Mouse (Mus musculus): ENCODE results near the gene Tpgs1.
A peak's percentile ranks its signal among the peaks of the same experiment; 100 is the strongest.

Tpgs1 gene

DNA sequence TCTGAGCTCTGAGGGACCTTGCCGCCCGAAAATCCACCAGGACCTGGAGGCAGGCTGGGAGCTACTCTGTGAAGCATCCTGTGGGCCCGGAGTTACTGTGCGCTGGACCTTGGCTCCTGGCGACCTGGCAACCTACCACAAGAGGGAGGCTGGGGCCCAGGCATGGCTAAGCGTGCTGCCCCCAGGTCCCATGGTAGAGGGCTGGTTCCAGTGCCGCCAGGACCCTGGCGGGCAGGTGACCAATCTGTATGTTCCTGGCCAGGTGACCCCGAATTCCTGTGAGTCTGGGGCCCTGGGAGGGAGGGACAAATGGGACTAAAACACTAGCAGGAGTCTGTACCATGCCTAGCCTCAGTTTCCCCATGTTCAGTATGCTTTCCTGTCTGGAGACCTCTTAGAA, 2.7 kb upstream of the Tpgs1 start:
- no peak for DNase-seq (ENCODE audit: extremely low spot score, low read depth, low spot score)

DNA sequence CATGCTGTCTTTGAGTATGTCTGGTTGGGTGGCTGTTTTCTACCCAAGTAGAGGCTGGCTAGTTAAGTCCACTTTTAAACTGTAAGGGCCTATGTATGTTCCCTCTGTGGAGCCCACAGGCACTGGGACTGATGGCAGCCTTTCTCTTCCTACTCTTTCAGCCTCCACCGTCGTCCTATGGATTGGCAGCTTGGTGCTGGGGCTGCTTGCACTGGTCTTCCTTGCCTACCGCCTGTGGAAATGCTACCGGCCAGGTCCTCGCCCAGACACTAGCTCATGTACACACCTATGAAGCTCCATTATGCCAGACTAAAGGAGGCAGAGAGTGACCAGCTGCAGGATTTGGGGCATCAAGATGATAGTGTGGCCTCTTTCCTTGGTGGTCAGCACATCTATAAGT, 1.1 kb upstream of the Tpgs1 start:
- no peak for DNase-seq (ENCODE audit: extremely low spot score, low read depth, low spot score)

DNA sequence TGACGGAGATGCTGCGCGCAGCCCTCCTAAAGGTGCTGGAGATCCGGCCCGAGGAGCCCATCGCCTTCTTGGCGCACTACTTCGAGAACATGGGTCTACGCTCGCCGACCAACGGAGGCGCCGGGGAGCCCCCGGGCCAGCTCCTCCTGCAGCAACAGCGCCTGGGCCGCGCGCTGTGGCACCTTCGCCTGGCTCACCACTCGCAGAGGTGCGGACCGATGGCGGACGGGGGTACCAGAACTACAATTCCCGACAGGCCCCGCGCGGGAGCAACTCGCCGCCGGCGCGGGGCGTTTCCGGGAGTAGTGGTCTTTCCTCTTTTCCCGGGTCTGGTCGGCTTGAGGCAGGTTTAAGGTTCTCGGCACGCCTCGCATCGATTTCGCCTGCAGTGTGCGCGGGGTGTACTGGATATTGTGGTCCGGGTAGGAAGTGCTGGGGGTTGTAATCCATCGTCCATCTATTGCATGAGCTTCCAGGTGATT, 448 bp downstream of the Tpgs1 start:
- peak; percentile 46 for DNase-seq (ENCODE audit: extremely low spot score, low read depth, low spot score)

DNA sequence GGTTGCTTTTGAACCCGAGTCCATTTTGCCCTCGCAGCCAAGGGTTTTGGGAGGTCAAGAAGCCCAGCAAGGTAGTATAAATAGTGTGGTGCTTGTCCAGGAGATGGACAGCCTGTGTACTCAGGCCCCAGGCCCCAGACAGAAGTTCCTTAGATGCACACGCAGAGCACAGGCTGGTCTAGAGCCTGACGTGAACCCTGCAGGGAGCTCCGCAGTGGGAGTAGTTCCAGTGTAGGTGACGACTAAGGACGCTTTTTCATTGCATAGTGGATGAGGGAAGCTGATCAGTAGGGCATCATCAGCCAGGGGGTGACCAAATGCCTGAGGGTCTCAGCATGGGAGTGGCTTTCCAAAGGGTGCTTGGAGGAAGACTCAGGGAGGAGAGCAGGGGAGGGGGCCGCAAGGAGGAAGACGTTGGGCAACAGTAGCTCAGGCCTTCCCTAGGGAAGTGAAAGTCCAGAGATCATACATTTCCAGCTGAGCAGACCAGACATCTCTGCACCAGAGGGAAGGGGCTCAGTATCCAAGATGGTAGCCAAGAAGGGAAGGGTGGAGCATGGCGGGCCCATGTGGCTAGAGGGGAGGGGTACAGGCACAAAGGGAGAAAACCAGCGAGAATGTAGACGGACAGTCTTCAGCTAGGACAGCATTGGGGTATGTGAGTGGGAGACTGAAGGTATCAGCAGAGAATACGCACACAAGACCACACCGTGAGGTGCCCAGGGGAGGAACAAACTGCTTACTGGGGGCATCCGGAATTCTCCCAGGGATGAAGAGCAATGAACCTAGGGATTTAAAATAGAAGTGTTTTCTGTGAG, 1.1 kb downstream of the Tpgs1 start:
- no peak for DNase-seq (ENCODE audit: extremely low spot score, low read depth, low spot score)

DNA sequence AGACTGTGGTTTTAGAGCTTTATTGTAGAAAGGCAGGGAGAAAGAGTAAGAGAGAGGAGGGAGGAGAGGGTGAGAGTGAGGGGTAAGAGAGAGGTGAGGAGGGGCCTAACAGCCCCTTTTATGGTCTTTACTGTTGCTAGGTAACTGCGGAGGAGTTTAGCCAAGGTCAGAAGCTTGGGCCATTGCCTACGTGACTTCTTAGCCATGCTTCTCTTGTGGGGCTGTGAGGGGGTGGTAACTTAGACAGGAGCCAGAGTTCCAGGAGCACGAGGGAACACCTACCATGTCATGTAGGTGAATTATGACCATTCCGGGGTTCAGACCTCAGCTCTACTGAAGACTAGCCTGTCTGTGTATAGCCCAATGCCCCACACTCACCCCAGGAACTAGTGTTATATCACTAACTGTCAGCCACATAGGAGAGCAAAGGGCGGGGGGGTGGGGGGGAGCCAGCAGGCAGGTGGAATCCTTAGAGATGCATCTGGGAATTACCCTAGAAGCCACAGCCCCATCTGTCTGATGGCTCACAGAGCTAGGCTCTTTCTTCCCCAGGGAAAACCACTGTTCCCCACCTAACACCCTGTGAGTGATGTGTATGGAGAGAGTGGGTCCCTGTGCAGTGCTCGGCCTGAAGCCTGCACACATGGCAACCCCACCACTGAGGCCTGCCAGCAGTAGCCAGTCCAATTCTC, 2.4 kb downstream of the Tpgs1 start:
- DNase-seq (ENCODE audit: extremely low spot score, low read depth, low spot score), result no peak

DNA sequence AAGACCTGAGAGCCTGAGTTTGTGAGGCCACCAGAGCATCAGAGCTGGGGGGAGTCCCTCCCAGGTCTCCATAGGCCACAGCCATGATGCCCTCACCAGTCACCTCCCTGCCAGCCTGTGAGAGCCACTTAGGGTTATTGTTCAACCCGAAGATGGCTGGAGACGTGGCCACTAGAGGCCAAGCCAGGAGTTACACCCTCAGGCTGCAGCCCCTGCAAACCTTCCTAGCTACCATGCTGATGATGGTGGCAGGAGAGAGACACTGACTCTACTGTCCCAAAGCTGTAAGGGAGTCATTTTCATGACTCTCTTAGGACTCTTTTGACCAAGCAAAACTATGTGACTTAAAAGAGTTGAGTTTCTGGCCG, 2.9 kb downstream of the Tpgs1 start:
- DNase-seq (ENCODE audit: extremely low spot score, low read depth, low spot score), result no peak

DNA sequence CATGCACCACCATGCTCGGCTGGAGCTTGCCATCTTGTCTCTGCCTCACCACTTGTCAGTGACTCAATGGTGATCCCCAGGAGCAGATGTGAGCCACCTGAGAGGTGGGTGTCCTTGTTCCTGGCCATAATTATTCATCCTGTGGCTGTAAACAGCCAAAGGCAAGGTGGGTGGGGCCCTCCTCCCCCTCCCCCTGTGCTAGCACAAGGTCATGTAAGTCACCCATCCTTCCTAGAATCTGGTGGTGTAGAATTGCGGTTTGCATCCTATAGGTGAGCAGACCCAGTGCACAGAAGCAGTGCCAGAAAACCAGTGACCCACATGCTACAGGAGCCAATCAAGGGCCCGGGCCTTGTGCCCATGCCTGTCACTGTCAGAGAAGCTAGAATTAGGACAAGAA, 3.9 kb downstream of the Tpgs1 start:
- DNase-seq (ENCODE audit: extremely low spot score, low read depth, low spot score), result no peak

DNA sequence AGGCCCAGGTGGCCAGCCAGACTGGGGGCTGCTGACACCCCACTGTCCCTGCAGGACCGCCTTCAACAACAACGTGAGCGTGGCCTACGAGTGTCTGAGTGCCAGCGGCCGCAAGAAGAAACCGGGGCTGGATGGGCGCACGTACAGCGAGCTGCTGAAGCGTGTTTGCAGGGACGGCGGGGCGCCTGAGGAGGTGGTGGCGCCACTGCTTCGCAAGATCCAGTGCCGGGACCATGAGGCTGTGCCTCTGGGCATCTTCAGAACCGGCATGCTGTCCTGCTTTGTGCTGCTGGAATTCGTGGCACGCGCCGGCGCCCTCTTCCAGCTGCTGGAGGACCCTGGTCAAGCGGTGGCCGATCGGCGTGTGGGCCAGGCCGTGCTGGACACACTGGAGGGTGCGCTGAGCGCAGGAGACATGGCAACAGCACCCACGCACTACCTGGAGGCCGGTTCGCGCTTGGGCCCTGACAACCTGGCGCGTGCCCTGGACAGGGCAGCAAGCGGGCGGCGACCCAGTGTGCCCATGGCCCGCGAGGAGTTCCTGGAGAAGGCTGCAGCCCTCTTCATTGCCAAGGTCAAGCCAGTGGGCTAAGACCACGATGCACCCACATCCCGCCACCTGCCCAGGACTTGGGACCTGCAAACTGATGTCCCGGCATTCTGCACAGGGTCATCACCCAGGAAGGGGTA, 6.3 kb downstream of the Tpgs1 start:
- no peak for DNase-seq (ENCODE audit: extremely low spot score, low read depth, low spot score)

DNA sequence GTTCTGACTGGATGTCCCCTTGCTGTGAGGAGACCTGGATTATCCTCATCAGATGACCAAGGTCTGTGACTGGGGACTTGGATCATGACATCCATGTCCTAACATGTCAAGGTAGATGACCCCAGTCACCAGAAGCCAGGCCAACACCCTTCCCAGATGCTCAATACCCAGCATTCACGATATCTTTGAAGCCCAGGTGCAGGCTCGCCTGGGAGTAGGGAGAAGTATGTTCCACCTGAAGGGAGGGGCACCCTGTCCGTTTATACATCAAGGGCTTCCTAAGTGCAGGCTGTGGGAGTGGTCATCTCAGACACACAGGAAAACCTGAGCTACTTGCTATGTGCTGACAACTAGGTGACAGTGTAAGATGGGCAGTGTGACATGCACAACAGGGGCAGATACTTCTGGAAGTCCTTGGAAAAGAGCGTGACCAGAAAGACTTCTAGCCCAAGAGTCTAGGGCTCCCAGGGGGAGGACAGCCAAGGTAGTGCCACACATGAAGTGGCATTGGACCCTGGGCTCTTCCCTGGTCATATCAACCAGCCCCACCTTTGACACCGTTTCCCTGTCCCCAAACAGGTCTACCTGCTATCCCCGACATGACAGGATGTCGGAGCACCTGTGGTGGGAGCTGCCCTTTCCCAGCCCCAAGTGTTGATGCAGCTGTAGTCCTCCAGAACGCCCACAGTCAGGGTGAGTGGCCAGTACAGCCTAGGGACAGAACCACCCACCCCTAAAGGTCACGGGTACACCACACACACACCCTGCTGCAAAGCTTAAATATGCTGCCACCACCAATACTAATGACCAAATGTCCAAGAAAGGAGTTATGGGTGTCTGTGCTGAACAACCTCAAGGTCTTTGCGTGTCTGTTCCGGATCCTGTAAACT, 11.7 kb downstream of the Tpgs1 start:
- no peak for DNase-seq (ENCODE audit: extremely low spot score, low read depth, low spot score)

DNA sequence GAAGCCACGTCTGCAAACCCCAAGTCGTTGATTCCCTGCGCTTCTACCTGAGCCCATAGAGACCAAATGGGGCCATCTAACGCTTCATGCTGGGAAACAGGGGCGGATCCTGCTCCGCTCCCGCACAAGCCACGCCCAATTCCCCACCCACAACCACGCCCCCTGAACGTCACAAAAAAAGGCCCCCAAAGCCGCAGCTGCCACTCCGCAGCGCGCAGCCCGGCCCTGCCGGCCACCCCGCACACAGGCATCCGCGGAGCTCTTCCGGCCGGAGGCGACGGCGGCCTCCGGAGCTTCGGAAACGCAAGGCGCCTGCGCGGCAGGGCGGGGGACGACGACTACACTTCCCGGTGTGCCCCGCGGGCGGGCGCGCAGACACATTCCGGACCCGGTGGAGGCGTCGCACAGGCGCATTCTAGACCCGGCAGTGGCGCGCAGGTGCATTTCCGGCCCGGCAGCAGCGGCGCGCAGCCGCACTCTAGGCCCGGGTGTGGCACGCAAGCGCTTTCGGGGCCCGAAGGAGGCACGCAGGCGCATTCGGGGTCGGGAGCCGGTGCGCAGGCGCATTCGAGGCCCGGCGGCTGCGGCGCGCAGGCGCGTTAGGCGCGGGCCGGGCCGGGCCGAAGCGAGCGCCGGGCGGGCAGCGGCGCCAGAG, 12.5 kb downstream of the Tpgs1 start, which contains the start of gene Cdc34:
Cdc34 (plus strand) TSS at position 605 of the 655 bp plus-strand sequence.
- no peak for DNase-seq (ENCODE audit: extremely low spot score, low read depth, low spot score)

DNA sequence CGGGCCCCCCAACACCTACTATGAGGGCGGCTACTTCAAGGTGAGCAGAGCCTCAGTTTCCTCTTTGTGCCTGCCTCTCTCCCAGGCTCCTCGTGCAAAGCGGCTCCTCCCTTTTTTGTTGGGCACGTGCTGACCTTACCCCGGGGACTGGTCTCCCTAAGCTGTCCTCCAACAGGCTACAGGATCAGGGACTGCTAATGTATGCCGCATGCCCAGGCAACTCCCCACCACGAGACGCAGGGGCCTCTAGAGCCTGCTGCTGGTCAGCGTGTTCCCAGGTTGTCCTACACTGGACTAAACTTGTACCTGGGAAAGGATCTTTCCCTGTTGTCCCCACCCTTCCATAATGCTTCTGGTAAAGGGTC, 13.4 kb downstream of the Tpgs1 start:
- no peak for DNase-seq (ENCODE audit: extremely low spot score, low read depth, low spot score)

DNA sequence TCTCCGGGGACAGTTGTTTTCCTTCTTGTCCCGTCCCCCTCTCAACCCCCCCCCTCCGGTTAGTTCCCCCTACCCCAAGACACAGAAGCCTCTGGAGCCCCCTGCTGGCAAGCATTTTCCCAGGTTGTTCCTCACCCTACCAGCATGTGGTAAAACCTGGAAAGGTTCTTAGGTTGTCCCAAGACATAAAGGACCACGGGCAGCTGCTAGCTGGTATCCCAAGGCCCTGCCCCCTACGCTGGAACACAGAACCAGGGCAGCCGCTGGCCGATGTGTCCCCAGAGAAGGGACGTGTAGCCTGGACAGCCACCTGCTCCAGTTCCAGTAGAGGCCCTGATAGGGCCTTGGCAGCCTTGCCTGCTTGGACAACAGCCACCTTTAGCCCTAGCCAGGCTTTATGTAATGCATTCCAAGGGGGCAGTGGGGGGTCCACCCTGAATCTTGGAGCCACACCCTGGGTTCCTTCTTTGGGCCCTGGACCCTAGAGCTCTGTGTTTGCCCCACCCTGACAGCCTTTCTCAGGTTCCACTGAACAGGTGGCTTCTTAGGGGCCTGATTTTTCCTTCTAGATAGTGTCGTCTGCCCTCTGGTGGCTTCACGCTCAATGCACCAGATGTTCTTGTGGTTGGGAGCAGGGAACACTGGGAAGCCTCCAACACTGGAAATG, 13.9 kb downstream of the Tpgs1 start:
- DNase-seq (ENCODE audit: extremely low spot score, low read depth, low spot score), result no peak

DNA sequence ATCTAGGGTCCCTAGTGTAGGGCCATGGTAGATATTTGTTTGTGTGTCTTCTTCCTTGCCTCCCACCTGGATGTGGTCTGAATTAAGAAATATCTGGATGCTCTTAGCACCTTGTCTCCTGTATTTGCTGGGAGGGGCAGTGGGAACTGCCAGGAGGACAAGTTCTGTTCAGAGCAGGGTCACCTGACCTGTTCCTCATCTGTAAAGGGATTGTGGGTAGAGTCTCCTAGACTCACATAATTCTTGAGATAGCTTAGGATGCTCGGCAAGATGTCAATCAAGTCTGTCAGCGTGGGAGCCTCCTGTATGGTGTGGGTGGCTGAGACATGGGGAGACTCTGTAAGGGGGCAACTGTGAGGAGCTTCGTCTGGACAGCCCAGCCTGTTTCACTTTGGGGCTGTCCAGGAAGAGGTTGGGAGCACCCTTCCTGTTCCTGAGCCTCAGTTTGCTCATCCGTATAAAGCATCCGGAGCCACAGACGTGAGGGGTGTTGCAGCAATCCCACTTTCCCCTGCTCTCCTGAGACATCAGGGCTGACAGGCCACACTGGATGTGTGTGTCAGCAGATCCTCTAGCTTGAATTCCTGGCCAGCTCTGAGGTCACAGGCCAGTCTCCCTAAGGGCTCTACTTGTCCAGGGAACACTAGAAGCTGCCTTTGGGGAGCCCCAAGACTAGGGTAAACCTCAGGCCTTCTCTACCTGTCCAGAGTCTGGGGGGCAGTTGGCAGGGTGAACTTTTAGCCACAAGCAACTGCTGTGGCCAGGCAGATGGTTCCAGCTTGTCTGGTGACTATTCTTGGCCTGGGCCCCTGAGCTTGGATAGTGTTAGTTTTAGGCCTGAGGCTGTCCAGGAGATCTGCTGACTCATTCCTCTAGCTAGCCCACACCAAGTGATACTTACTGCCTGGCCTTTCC, 14.8 kb downstream of the Tpgs1 start:
- no peak for DNase-seq (ENCODE audit: extremely low spot score, low read depth, low spot score)

DNA sequence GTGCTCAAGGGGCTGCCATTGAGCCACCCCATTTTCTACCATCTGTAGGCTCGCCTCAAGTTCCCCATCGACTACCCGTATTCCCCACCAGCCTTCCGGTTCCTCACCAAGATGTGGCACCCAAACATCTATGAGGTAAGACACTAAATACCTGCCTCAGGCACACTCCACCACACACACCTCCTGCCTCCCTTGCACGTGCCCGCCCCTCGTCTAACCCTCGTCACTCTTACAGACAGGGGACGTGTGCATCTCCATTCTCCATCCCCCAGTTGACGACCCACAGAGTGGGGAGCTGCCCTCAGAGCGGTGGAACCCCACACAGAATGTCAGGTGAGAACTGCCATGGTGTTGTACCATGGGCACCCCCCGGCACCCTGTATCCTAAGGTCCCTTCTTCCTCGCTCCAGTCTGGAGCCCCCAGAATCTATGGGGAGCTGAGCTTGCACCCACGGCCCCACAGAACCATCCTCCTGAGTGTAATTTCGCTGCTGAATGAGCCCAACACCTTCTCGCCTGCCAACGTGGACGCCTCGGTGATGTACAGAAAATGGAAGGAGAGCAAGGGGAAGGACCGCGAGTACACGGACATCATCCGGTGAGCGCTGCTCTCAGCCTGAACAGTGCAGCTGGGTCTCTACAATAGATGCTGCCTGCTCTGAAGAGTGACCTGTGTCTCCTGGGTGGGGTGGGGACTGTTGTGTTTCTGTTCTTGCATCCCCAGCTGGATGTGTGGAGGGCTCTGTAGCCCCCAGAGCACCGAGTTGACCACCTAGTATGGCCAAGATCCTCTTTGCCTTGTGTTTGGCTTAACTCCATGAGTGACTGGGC, 15.8 kb downstream of the Tpgs1 start:
- DNase-seq (ENCODE audit: extremely low spot score, low read depth, low spot score), result no peak

DNA sequence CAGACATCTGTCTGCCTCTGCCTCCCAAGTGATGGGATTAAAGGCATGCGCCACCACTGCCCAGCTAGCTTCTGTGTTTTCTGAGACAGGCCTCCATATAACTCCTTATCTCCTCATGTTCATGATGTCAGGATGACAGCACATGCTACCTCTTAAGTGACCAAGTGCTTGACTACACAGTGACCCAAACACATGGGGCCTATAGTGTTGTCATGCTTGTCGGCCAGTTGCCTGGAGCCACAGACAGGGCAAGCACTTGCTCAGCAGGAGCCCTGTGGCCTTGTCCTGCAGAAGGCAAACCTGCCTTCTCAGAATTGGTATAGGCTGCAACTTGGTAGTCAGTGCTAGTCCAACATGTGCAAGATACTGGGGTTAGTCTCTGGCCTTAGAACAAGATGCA, 17.1 kb downstream of the Tpgs1 start:
- DNase-seq (ENCODE audit: extremely low spot score, low read depth, low spot score), result no peak

DNA sequence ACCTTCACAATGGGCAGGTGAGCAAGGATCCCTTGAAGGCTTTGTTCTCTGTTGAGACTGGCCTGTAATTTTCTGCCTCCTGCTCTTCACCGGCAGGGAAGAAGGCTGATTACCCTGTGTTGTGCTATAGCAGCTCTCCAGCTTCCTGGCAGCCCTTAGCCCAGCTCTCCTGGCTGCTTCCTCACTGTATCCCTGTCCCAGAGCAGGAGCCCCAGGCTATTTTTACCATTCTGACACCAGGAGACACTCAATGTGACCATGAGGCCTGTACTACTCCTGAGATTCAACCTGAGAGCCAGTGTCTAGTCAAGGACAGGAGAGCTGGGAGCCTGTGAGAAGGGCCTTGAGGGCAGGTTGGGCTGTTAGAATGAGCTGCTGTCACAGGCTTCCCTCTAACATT, 17.5 kb downstream of the Tpgs1 start:
- no peak for DNase-seq (ENCODE audit: extremely low spot score, low read depth, low spot score)

DNA sequence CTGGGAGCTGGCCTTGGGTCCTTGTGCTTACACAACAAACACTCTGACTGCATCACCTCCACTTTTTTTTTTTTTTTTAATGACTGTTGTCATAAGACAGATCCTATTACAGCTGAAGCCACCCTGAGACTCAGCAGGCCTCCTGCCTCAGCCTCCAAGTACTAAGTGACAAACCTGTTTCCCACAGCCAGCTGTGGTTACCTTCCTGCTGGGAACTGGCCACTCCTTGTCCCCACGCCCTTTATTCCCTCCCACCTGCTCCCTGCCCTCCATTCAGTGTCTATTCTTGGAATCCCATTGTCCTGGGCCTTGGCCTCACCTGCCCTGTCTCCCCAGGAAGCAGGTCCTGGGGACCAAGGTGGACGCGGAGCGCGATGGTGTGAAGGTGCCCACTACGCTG, 18.3 kb downstream of the Tpgs1 start:
- no peak for DNase-seq (ENCODE audit: extremely low spot score, low read depth, low spot score)

DNA sequence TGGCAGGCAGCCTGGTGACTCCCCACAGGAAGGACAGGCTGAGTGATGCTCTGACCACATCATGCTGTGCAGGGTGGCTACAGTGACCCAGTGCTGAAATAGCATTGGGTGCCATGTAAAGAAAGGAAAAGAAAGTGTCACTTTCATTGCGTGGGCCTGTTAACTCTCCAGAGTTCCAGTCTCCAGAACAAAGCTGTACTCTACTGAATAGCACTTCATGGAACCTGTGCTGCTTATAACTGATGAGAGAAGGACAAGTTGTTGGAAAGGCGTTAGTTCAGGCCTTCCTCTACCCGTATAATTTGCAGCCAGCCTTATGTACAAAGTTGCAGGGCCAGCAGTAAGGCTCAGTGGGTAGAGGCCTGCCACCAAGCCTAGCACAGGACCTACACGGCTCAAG, 19.6 kb downstream of the Tpgs1 start, which contains the start of gene Gzmm:
Gzmm (plus strand) TSS at position 301 of the 400 bp plus-strand sequence.
- no peak for DNase-seq (ENCODE audit: extremely low spot score, low read depth, low spot score)

All from hindlimb bud, embryonic 11.5 days (tissue).